8 mouse cellular contexts compared by ENCODE assay signal in the genomic region with DNA sequence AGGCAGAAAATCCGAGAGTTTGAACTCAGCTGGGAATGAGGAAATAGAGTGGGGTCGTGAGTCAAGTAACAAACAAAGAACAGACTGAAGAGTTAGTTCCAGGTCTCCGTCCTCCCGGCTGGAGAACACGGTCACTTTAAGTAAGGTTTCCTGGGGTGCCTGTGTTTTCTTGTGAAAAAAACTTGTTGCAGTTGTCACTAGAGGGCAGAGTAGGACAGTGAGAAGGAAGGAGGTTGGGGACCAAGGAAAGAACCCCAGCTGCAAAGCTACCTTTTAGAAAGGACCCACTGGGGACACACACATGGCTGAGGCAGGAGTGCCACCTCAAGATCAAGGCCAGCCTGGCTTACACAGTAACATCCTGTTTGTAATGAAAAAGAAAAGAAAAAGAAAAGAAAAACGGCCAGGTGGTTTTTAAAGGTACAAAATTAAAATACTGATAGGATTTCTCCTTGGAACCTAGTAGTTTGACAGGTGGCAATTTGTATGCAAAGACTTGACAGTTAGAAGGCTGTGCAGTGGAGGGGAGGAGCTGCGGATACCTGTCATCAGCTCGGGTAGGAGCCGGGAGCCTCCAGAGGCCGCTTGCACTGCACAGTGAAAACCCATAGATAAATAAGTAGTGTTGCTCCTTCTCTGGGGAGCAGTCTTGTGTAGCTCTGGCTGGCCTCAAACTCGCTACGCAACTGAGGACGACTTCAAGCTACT. TPM values are rescaled to one million over a fixed set of nuclear protein-coding genes. Genes with fewer than 3 reads are reported as not detected.
A peak's percentile ranks its signal among the peaks of the same experiment; 100 is the strongest.
DNase-seq lines count a peak whose midpoint lies in the region; ATAC-seq lines count a peak whose summit lies in the region.

No protein-coding gene starts in this region.

- peaks cover 19% of the 10 kb centered on the region for H3K36me3 ChIP-seq in heart, embryonic 16.5 days (ENCODE audit: control insufficient read depth, insufficient read depth)
- H3K36me3 ChIP-seq in liver, embryonic 13.5 days: peaks cover 40% of the 10 kb centered on the region
- H3K36me3 ChIP-seq in stomach, embryonic 16.5 days (ENCODE audit: control insufficient read depth, insufficient read depth, low read length): peaks cover 9% of the 10 kb centered on the region

- H3K4me2 ChIP-seq in heart, embryonic 16.5 days (ENCODE audit: low read depth, low read length): peak overlapping the region; percentile 36; the same call in 1 of the 2 replicates
- H3K4me2 ChIP-seq in liver, embryonic 13.5 days: peak overlapping the region; percentile 51
- 0 out of 2 replicates have a peak overlapping the region, but pooled peaks have one; percentile 8 for H3K4me2 ChIP-seq in stomach, embryonic 16.5 days (ENCODE audit: low read depth, low read length)

- 10% methylated on average over 13 of the region's 13 CpGs for WGBS in heart, embryonic 16.5 days
- 7% methylated on average over 13 of the region's 13 CpGs for WGBS in liver, embryonic 13.5 days (ENCODE audit: insufficient replicate concordance)
- WGBS in stomach, embryonic 16.5 days: 12% methylated on average over 13 of the region's 13 CpGs

- H3K9me3 ChIP-seq in heart, embryonic 16.5 days (replicated peaks; ENCODE audit: control insufficient read depth, low read length): no peaks in the 10 kb centered on the region
- H3K9me3 ChIP-seq in liver, embryonic 13.5 days (replicated peaks): no peaks in the 10 kb centered on the region
- no peaks in the 10 kb centered on the region for H3K9me3 ChIP-seq in stomach, embryonic 16.5 days (replicated peaks; ENCODE audit: control insufficient read depth, low read length)

- no peak overlapping the region for H3K4me3 ChIP-seq in heart, embryonic 16.5 days (ENCODE audit: low read length)
- H3K4me3 ChIP-seq in liver, embryonic 13.5 days (replicated peaks): peak overlapping the region; percentile 7
- H3K4me3 ChIP-seq in stomach, embryonic 16.5 days (replicated peaks; ENCODE audit: low read length): no peak overlapping the region

- no peak; the same call in 1 of the 2 replicates for ATAC-seq in heart, embryonic 16.5 days (replicated peaks; ENCODE audit: extremely low read depth, insufficient read depth, low FRiP score)
- ATAC-seq in liver, embryonic 13.5 days (ENCODE audit: low read depth): peak; percentile 64
- ATAC-seq in stomach, embryonic 16.5 days (ENCODE audit: insufficient read depth, low FRiP score): no peak

- peak overlapping the region; percentile 52 for H3K9ac ChIP-seq in heart, embryonic 16.5 days (ENCODE audit: low read length)
- H3K9ac ChIP-seq in liver, embryonic 13.5 days: peak overlapping the region; percentile 57
- peak overlapping the region; percentile 54 for H3K9ac ChIP-seq in stomach, embryonic 16.5 days (ENCODE audit: low read length)

- H3K4me1 ChIP-seq in heart, embryonic 16.5 days (ENCODE audit: control insufficient read depth, insufficient read depth, low read length): peaks cover 17% of the 10 kb centered on the region
- H3K4me1 ChIP-seq in liver, embryonic 13.5 days (replicated peaks): peaks cover 47% of the 10 kb centered on the region
- H3K4me1 ChIP-seq in stomach, embryonic 16.5 days (ENCODE audit: control insufficient read depth, insufficient read depth, low read length): peaks cover 20% of the 10 kb centered on the region

- DNase-seq in adrenal gland, postnatal 10 days: peak; percentile 55
- no peak for DNase-seq in adrenal gland, postnatal 25 days
- DNase-seq in 3T3-L1 (ENCODE audit: low read depth, low spot score): peak; percentile 70
- DNase-seq in brain, adult 2 months (ENCODE audit: low read depth, low spot score): peak; percentile 73
- peak; percentile 40 for DNase-seq in liver, embryonic 13.5 days
- DNase-seq in ovary, postnatal 10 days (ENCODE audit: low spot score): no peak

- H3K27me3 ChIP-seq in heart, embryonic 16.5 days (ENCODE audit: control insufficient read depth, insufficient read depth, low read length): no peaks in the 10 kb centered on the region
- H3K27me3 ChIP-seq in liver, embryonic 13.5 days: no peaks in the 10 kb centered on the region
- H3K27me3 ChIP-seq in stomach, embryonic 16.5 days (ENCODE audit: control insufficient read depth, insufficient read depth, low read length): no peaks in the 10 kb centered on the region

- peak overlapping the region; percentile 58 for H3K27ac ChIP-seq in heart, embryonic 16.5 days (ENCODE audit: low read length)
- peak overlapping the region; percentile 78 for H3K27ac ChIP-seq in liver, embryonic 13.5 days
- H3K27ac ChIP-seq in stomach, embryonic 16.5 days (ENCODE audit: low read length): peak overlapping the region; percentile 27; the same call in 1 of the 2 replicates

RNA-seq across cellular contexts. Expression of a gene that starts 3.2 kb away (rescaled TPM):
- total RNA-seq in adrenal gland, postnatal 10 days (2021): 100 to 1,000 TPM; 136 to 143 TPM
- total RNA-seq in adrenal gland, postnatal 25 days (2021): 143 and 150 TPM in 2 replicates
- 208 and 209 TPM in 2 replicates for polyA plus RNA-seq in heart, embryonic 16.5 days (2015; fragmentation: Nextera tagmentation; extraction: Ambion mirVana)
- polyA plus RNA-seq in liver, embryonic 13.5 days (2015; fragmentation: Nextera tagmentation; extraction: Ambion mirVana): 282 and 290 TPM in 2 replicates
- polyA plus RNA-seq in stomach, embryonic 16.5 days (2015; fragmentation: Nextera tagmentation; extraction: Ambion mirVana): 272 and 293 TPM in 2 replicates

RNA-seq across cellular contexts. Expression of a gene that starts 13.6 kb away (rescaled TPM):
- 10 to 100 TPM; 32.6 to 38.2 TPM for total RNA-seq in adrenal gland, postnatal 10 days (2021)
- total RNA-seq in adrenal gland, postnatal 25 days (2021): 37.2 and 37.3 TPM in 2 replicates
- 36.4 and 44.3 TPM in 2 replicates for polyA plus RNA-seq in heart, embryonic 16.5 days (2015; fragmentation: Nextera tagmentation; extraction: Ambion mirVana)
- 89.6 and 90.5 TPM in 2 replicates for polyA plus RNA-seq in liver, embryonic 13.5 days (2015; fragmentation: Nextera tagmentation; extraction: Ambion mirVana)
- 74.6 and 77.5 TPM in 2 replicates for polyA plus RNA-seq in stomach, embryonic 16.5 days (2015; fragmentation: Nextera tagmentation; extraction: Ambion mirVana)

RNA-seq across cellular contexts. Expression of a gene that starts 22.1 kb away (rescaled TPM):
- total RNA-seq in adrenal gland, postnatal 10 days (2021): 1 to 10 TPM; 5.0 to 5.3 TPM
- total RNA-seq in adrenal gland, postnatal 25 days (2021): 2.9 and 3.7 TPM in 2 replicates
- polyA plus RNA-seq in heart, embryonic 16.5 days (2015; fragmentation: Nextera tagmentation; extraction: Ambion mirVana): 3.8 and 4.0 TPM in 2 replicates
- 9.4 and 10.1 TPM in 2 replicates for polyA plus RNA-seq in liver, embryonic 13.5 days (2015; fragmentation: Nextera tagmentation; extraction: Ambion mirVana)
- 8.2 and 9.1 TPM in 2 replicates for polyA plus RNA-seq in stomach, embryonic 16.5 days (2015; fragmentation: Nextera tagmentation; extraction: Ambion mirVana)

RNA-seq across cellular contexts. Expression of a gene that starts 33.2 kb away (rescaled TPM):
- 10 to 100 TPM; 17.1 to 28.0 TPM for total RNA-seq in adrenal gland, postnatal 10 days (2021)
- 22.5 and 33.4 TPM in 2 replicates for total RNA-seq in adrenal gland, postnatal 25 days (2021)
- 11.4 and 13.4 TPM in 2 replicates for polyA plus RNA-seq in heart, embryonic 16.5 days (2015; fragmentation: Nextera tagmentation; extraction: Ambion mirVana)
- polyA plus RNA-seq in liver, embryonic 13.5 days (2015; fragmentation: Nextera tagmentation; extraction: Ambion mirVana): 4.2 and 4.8 TPM in 2 replicates
- 14.2 and 16.8 TPM in 2 replicates for polyA plus RNA-seq in stomach, embryonic 16.5 days (2015; fragmentation: Nextera tagmentation; extraction: Ambion mirVana)

RNA-seq across cellular contexts. Expression of a gene that starts 58.1 kb away (rescaled TPM):
- 10 to 100 TPM; 44.9 to 54.7 TPM for total RNA-seq in adrenal gland, postnatal 10 days (2021)
- 61.3 and 68.1 TPM in 2 replicates for total RNA-seq in adrenal gland, postnatal 25 days (2021)
- polyA plus RNA-seq in heart, embryonic 16.5 days (2015; fragmentation: Nextera tagmentation; extraction: Ambion mirVana): 56.1 and 63.1 TPM in 2 replicates
- 63.3 and 75.0 TPM in 2 replicates for polyA plus RNA-seq in liver, embryonic 13.5 days (2015; fragmentation: Nextera tagmentation; extraction: Ambion mirVana)
- polyA plus RNA-seq in stomach, embryonic 16.5 days (2015; fragmentation: Nextera tagmentation; extraction: Ambion mirVana): 75.5 and 75.7 TPM in 2 replicates

Comparison
In these comparisons a context has a peak if more than half of its experiments do, and no peak if none do; other contexts are left out.
1. DNase-seq: peak in adrenal gland, postnatal 10 days (single experiment), 3T3-L1 (single experiment), brain, adult 2 months (single experiment) and liver, embryonic 13.5 days (single experiment); none in adrenal gland, postnatal 25 days (single experiment) and ovary, postnatal 10 days (single experiment).
2. H3K27ac ChIP-seq: peak in every context shown above with its lines; median percentile 78 in liver, embryonic 13.5 days; 58 in heart, embryonic 16.5 days; 27 in stomach, embryonic 16.5 days.
3. Peak in every context shown above with its lines, with median percentiles within 50 percentile points of each other: H3K4me2 ChIP-seq and H3K9ac ChIP-seq.